Comparison of ENCODE assay signal across 8 mouse cellular contexts in the genomic region with DNA sequence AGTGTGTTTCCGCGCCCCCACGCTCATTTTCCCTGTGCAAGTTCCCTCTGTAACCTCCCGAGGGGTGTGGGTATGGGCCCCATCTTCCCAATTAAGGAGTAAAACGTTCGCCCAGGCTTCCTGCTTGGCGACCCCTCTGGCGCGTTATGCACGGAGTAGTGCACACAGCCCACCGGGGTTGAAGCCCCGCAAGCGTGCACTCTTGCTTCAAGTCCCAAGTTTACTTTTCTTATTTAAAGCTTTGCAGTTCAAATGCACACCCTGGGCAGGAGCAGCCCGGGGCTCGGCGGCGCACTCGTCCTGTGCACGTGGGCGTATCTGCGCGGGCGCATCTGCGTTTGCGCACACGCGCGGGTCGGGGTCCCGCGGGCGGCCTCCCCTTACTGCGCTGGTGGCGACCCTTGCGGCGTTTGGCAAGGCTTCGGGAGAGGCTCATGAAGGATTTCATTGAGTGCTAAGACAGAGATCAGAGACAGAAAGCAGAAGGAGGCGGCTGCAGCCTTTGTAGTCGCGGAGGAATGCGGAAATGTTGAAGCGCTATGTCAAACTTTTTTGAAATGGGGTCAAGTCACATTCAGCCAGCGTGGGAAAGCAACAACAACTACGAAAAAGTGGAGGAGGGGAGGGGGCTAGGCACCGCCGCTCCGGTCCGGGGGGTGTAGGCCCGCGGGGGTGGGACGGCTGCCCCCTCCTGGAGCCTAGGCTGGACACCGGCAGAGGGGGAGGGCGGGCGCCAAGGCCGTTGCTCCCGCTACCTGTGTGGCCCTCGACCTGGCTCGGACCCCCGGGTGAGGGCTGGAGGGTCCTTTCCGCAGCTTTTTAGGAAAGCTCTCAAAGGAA. TPM values are rescaled to one million over a fixed set of nuclear protein-coding genes. Genes with fewer than 3 reads are reported as not detected.
DNase-seq lines count a peak whose midpoint lies in the region; ATAC-seq and TF ChIP-seq lines count a peak whose summit lies in the region.

No protein-coding gene starts in this region.

- peak overlapping the region; percentile 35 for H3K9ac ChIP-seq in embryonic facial prominence, embryonic 15.5 days
- peak overlapping the region; percentile 89 for H3K9ac ChIP-seq in heart, postnatal 0 days (replicated peaks; ENCODE audit: low read depth, low read length)

- H3K4me3 ChIP-seq in embryonic facial prominence, embryonic 15.5 days (replicated peaks), result peak overlapping the region; percentile 74
- peak overlapping the region; percentile 77 for H3K4me3 ChIP-seq in heart, postnatal 0 days (ENCODE audit: low read depth, low read length)

- no peak; the same call in none of the 2 replicates for TF ChIP-seq CTCF in heart, postnatal 0 days (IDR thresholded peaks at IDR 0.05; ENCODE audit: low read depth)

- ATAC-seq in embryonic facial prominence, embryonic 15.5 days (ENCODE audit: insufficient number of reproducible peaks, low FRiP score, low TSS enrichment, low read depth), result peak; percentile 35
- peak; percentile 25 for ATAC-seq in heart, postnatal 0 days (ENCODE audit: insufficient read depth, low read depth)

- DNase-seq in 416B (ENCODE audit: low read depth) (peak; percentile 68), adipocyte (ENCODE audit: low spot score) (peak; percentile 67)
- DNase-seq in heart, postnatal 0 days (ENCODE audit: low spot score), result peak; percentile 38
- DNase-seq in kidney, postnatal 36 days, result peak; percentile 49 to 70
- peak; percentile 73 for DNase-seq in lung, postnatal 10 days
- peak; percentile 58 for DNase-seq in ovary, postnatal 36 days (ENCODE audit: low spot score)
- peak; percentile 70 to 74 for DNase-seq in thymus, postnatal 36 days

- no peak for TF ChIP-seq EP300 in heart, postnatal 0 days (IDR thresholded peaks at IDR 0.05; ENCODE audit: low read depth)

- peaks cover 3% of the 10 kb centered on the region; the same call in 1 of the 2 replicates for H3K4me1 ChIP-seq in embryonic facial prominence, embryonic 15.5 days
- H3K4me1 ChIP-seq in heart, postnatal 0 days (ENCODE audit: control insufficient read depth, insufficient read depth), result no peaks in the 10 kb centered on the region; the same call in 1 of the 2 replicates

- H3K36me3 ChIP-seq in embryonic facial prominence, embryonic 15.5 days, result no peaks in the 10 kb centered on the region
- H3K36me3 ChIP-seq in heart, postnatal 0 days (replicated peaks; ENCODE audit: control insufficient read depth, insufficient read depth, low read length), result no peaks in the 10 kb centered on the region

- whole genome bisulfite sequencing in embryonic facial prominence, embryonic 15.5 days, result under 1% methylated on average over 60 of the region's 60 CpGs
- WGBS in heart, postnatal 0 days, result under 1% methylated on average over 60 of the region's 60 CpGs

- H3K27me3 ChIP-seq in embryonic facial prominence, embryonic 15.5 days, result no peaks in the 10 kb centered on the region; the same call in 1 of the 2 replicates
- no peaks in the 10 kb centered on the region for H3K27me3 ChIP-seq in heart, postnatal 0 days (ENCODE audit: control insufficient read depth, insufficient read depth, low read length)

- peak overlapping the region; percentile 99 for H3K4me2 ChIP-seq in embryonic facial prominence, embryonic 15.5 days (replicated peaks)
- peak overlapping the region; percentile 93 for H3K4me2 ChIP-seq in heart, postnatal 0 days (ENCODE audit: low read depth, low read length)

- H3K9me3 ChIP-seq in embryonic facial prominence, embryonic 15.5 days (replicated peaks), result no peaks in the 10 kb centered on the region
- no peaks in the 10 kb centered on the region for H3K9me3 ChIP-seq in heart, postnatal 0 days (replicated peaks; ENCODE audit: control insufficient read depth, low read length)

- peak overlapping the region; percentile 84 for H3K27ac ChIP-seq in embryonic facial prominence, embryonic 15.5 days (replicated peaks)
- peak overlapping the region; percentile 93 for H3K27ac ChIP-seq in heart, postnatal 0 days (ENCODE audit: low read depth)

RNA-seq across cellular contexts. Expression of a gene that starts 0.9 kb away (rescaled TPM):
- polyA plus RNA-seq in embryonic facial prominence, embryonic 15.5 days (2015; fragmentation: Nextera tagmentation; extraction: Ambion mirVana), result 33.3 and 36.0 TPM in 2 replicates
- total RNA-seq in heart, postnatal 0 days (2014; rRNA removed; ENCODE audit: low replicate concordance), result 43.0 and 55.2 TPM in 2 replicates
- polyA plus RNA-seq in heart, postnatal 0 days (2015; fragmentation: Nextera tagmentation; extraction: Ambion mirVana), result 17.7 and 19.2 TPM in 2 replicates

Comparison
In these comparisons a context has a peak if more than half of its experiments do, and no peak if none do; other contexts are left out.
1. Peak in every context shown above with its lines: DNase-seq, ATAC-seq, H3K4me3 ChIP-seq and H3K27ac ChIP-seq.